Mouse (Mus musculus) testis, adult 2 months (tissue): Measurements from ENCODE around the gene Tnf. TPM values are rescaled to one million over a fixed set of nuclear protein-coding genes. Genes with fewer than 3 reads are reported as not detected.

ENCODE experiments used
- H3K27ac ChIP-seq: fragments of 200-500 bp; 2 replicates; pipeline ENCODE4 v1.5.1; 2012; ENCODE audit warnings: low read depth, low read length; ENCODE audit not compliant: control insufficient read depth, insufficient read depth
- H3K27me3 ChIP-seq: fragments of 200-500 bp; 2 replicates; pipeline ENCODE4 v1.6.1; 2012; ENCODE audit warnings: mild to moderate bottlenecking, low read length, moderate library complexity; ENCODE audit not compliant: control insufficient read depth, insufficient read depth
- H3K36me3 ChIP-seq: fragments of 200-500 bp; 2 replicates; pipeline ENCODE4 v1.6.1; 2012; ENCODE audit warnings: mild to moderate bottlenecking, low read length; ENCODE audit not compliant: control insufficient read depth, insufficient read depth
- H3K4me1 ChIP-seq: fragments of 200-500 bp; 2 replicates; pipeline ENCODE4 v1.6.1; 2012; ENCODE audit warnings: low read length; ENCODE audit not compliant: control insufficient read depth, insufficient read depth
- H3K4me3 ChIP-seq: fragments of 200-500 bp; 2 replicates; pipeline ENCODE4 v1.5.1; 2012; ENCODE audit warnings: low read depth, mild to moderate bottlenecking, low read length, moderate library complexity, mixed read lengths; ENCODE audit not compliant: control insufficient read depth
- CTCF ChIP-seq: fragments of 200-500 bp; IDR thresholded peaks from 2 replicates; pipeline ENCODE4 v1.5.1; 2012; ENCODE audit warnings: low read depth, mild to moderate bottlenecking, inconsistent platforms, low read length, moderate library complexity; ENCODE audit not compliant: control insufficient read depth, insufficient read depth, insufficient replicate concordance
- POLR2A ChIP-seq: fragments of 200-500 bp; IDR thresholded peaks from 2 replicates; pipeline ENCODE4 v1.6.1; 2012; ENCODE audit warnings: low read depth, mild to moderate bottlenecking, inconsistent platforms, low read length, moderate library complexity; ENCODE audit not compliant: control insufficient read depth
- polyA plus RNA-seq: library from polyadenylated mRNA; depleted of rRNA; stranded (reverse); fragments of >200 nt; gene quantifications from 2 replicates; pipeline ENCODE4 v1.2.3, GENCODE M21; 2012

The Tnf gene
- polyA plus RNA-seq, 1 experiment, result 0.07 TPM

- H3K4me1 ChIP-seq, result peaks cover 6% of the 10 kb centered on the region
- no peak overlapping the region for H3K4me3 ChIP-seq
- no peak overlapping the region for H3K27ac ChIP-seq
Measured at GRCm38 (mm10) chr17:35161421-35161820, 40.4 kb downstream of the Tnf start.

GRCm38 (mm10) chr17:35159638-35160037 is 42.2 kb downstream of the Tnf start:
- TF ChIP-seq CTCF, result no peak
- no peak for TF ChIP-seq POLR2A
- Histone ChIP-seq H3K4me3 (no peak overlapping the region), H3K27ac (no peak overlapping the region), H3K36me3 (peaks cover 24% of the 10 kb centered on the region), H3K4me1 (peaks cover 6% of the 10 kb centered on the region), H3K27me3 (no peaks in the 10 kb centered on the region)

More at GRCm38 (mm10) chr17:35161421-35161820, 40.4 kb downstream of the Tnf start:
- no peak for TF ChIP-seq POLR2A
- Histone ChIP-seq H3K36me3 (peaks cover 15% of the 10 kb centered on the region), H3K27me3 (no peaks in the 10 kb centered on the region)

GRCm38 (mm10) chr17:35158850-35159593 is 42.8 kb downstream of the Tnf start:
- Histone ChIP-seq H3K27me3 (no peaks in the 10 kb centered on the region), H3K4me1 (peaks cover 6% of the 10 kb centered on the region), H3K27ac (no peak overlapping the region), H3K36me3 (peaks cover 24% of the 10 kb centered on the region), H3K4me3 (no peak overlapping the region)
- no peak for TF ChIP-seq POLR2A

- no peak overlapping the region for H3K4me3 ChIP-seq
- H3K27ac ChIP-seq, result no peak overlapping the region
- no peaks in the 10 kb centered on the region for H3K27me3 ChIP-seq
- peaks cover 2% of the 10 kb centered on the region for H3K4me1 ChIP-seq
- TF ChIP-seq CTCF (no peak), POLR2A (no peak)
- peaks cover 28% of the 10 kb centered on the region for H3K36me3 ChIP-seq
Measured at GRCm38 (mm10) chr17:35157661-35158175, 44.1 kb downstream of the Tnf start.

GRCm38 (mm10) chr17:35157254-35157653 is 44.6 kb downstream of the Tnf start:
- Histone ChIP-seq H3K27ac (no peak overlapping the region), H3K4me3 (no peak overlapping the region), H3K4me1 (peaks cover 2% of the 10 kb centered on the region), H3K27me3 (no peaks in the 10 kb centered on the region), H3K36me3 (peaks cover 30% of the 10 kb centered on the region)
- TF ChIP-seq POLR2A (no peak), CTCF (no peak)

- Histone ChIP-seq H3K27me3 (no peaks in the 10 kb centered on the region), H3K36me3 (peaks cover 30% of the 10 kb centered on the region), H3K27ac (no peak overlapping the region), H3K4me3 (no peak overlapping the region), H3K4me1 (peaks cover 2% of the 10 kb centered on the region)
- TF ChIP-seq POLR2A (no peak), CTCF (no peak)
Measured at GRCm38 (mm10) chr17:35156461-35157200, 45.2 kb downstream of the Tnf start.

GRCm38 (mm10) chr17:35155451-35155850 is 46.4 kb downstream of the Tnf start:
- no peak for TF ChIP-seq POLR2A
- TF ChIP-seq CTCF, result 0 out of 2 replicates have a peak, but pooled peaks have one; percentile 1
- Histone ChIP-seq H3K4me3 (no peak overlapping the region), H3K4me1 (peaks cover 2% of the 10 kb centered on the region), H3K36me3 (peaks cover 28% of the 10 kb centered on the region), H3K27ac (no peak overlapping the region), H3K27me3 (no peaks in the 10 kb centered on the region)
